Mouse (Mus musculus): ENCODE data around the gene Olfr356. TPM values are rescaled to one million over a fixed set of nuclear protein-coding genes. Genes with fewer than 3 reads are reported as not detected.

The Olfr356 gene
- not detected in 2 replicates for polyA plus RNA-seq (2015; fragmentation: Nextera tagmentation; extraction: Ambion mirVana)

GRCm38 (mm10) chr2:36936821-36937220, at the start of gene Olfr356:
TSS of gene Olfr356 (plus strand) at chr2:36937121.
- ATAC-seq (ENCODE audit: borderline replicate concordance, extremely low read depth, low FRiP score, low TSS enrichment) = no peak
- H3K4me3 ChIP-seq = no peak within 1 kb of the TSS
- no peak within 1 kb of the TSS for H3K4me2 ChIP-seq
- 76% methylated on average over 2 of the region's 2 CpGs for WGBS
- no peak within 1 kb of the TSS for H3K27ac ChIP-seq
- no peaks in the 10 kb centered on the region for H3K36me3 ChIP-seq
- no peaks in the 10 kb centered on the region for H3K27me3 ChIP-seq
- H3K9ac ChIP-seq = no peak within 1 kb of the TSS
- H3K9me3 ChIP-seq = no peaks in the 10 kb centered on the region
- no peaks in the 10 kb centered on the region for H3K4me1 ChIP-seq

- Histone ChIP-seq H3K4me1 (no peaks in the 10 kb centered on the region), H3K9me3 (no peaks in the 10 kb centered on the region), H3K27ac (no peak within 1 kb of the TSS), H3K36me3 (no peaks in the 10 kb centered on the region), H3K4me3 (no peak within 1 kb of the TSS), H3K4me2 (no peak within 1 kb of the TSS), H3K9ac (no peak within 1 kb of the TSS), H3K27me3 (no peaks in the 10 kb centered on the region)
- no peak for ATAC-seq (ENCODE audit: borderline replicate concordance, extremely low read depth, low FRiP score, low TSS enrichment)
Observed at GRCm38 (mm10) chr2:36892836-36893235, 44.1 kb upstream of the Olfr356 start, which contains the start of gene Olfr353. TSS of gene Olfr353 (minus strand) at chr2:36892936.

GRCm38 (mm10) chr2:36897114-36897513, 39.8 kb upstream of the Olfr356 start:
- no peak overlapping the region for H3K27ac ChIP-seq
- H3K9me3 ChIP-seq = 0 out of 2 replicates have a peak, but pooled peaks cover 3% of the 10 kb centered on the region
- no peaks in the 10 kb centered on the region for H3K27me3 ChIP-seq
- no peak overlapping the region for H3K4me3 ChIP-seq
- H3K9ac ChIP-seq = no peak overlapping the region
- H3K4me1 ChIP-seq = no peaks in the 10 kb centered on the region
- no peak overlapping the region for H3K4me2 ChIP-seq
- no peaks in the 10 kb centered on the region for H3K36me3 ChIP-seq
- no peak for ATAC-seq (ENCODE audit: borderline replicate concordance, extremely low read depth, low FRiP score, low TSS enrichment)

GRCm38 (mm10) chr2:36905380-36905779, 31.5 kb upstream of the Olfr356 start, which contains the start of gene Olfr354:
TSS of gene Olfr354 (plus strand) at chr2:36905680.
- Histone ChIP-seq H3K4me3 (no peak within 1 kb of the TSS), H3K4me1 (no peaks in the 10 kb centered on the region), H3K27me3 (no peaks in the 10 kb centered on the region), H3K4me2 (no peak within 1 kb of the TSS), H3K9ac (no peak within 1 kb of the TSS), H3K9me3 (no peaks in the 10 kb centered on the region), H3K36me3 (no peaks in the 10 kb centered on the region), H3K27ac (no peak within 1 kb of the TSS)
- ATAC-seq (ENCODE audit: borderline replicate concordance, extremely low read depth, low FRiP score, low TSS enrichment) = no peak

- Histone ChIP-seq H3K27me3 (no peaks in the 10 kb centered on the region), H3K9ac (no peak within 1 kb of the TSS), H3K4me1 (no peaks in the 10 kb centered on the region), H3K9me3 (no peaks in the 10 kb centered on the region), H3K27ac (no peak within 1 kb of the TSS), H3K36me3 (no peaks in the 10 kb centered on the region), H3K4me3 (no peak within 1 kb of the TSS), H3K4me2 (no peak within 1 kb of the TSS)
- ATAC-seq (ENCODE audit: borderline replicate concordance, extremely low read depth, low FRiP score, low TSS enrichment) = no peak
Observed at GRCm38 (mm10) chr2:36928797-36929196, 8.1 kb upstream of the Olfr356 start, which contains the start of gene Olfr355. TSS of gene Olfr355 (minus strand) at chr2:36928897.

Other genes starting within 250 kb of the Olfr356 start
- gene Olfr347, start 205.2 kb upstream of the Olfr356 start, polyA plus RNA-seq (2015; fragmentation: Nextera tagmentation; extraction: Ambion mirVana) = not detected in 2 replicates
- not detected in 2 replicates for gene Olfr348, start 152.8 kb upstream of the Olfr356 start, polyA plus RNA-seq (2015; fragmentation: Nextera tagmentation; extraction: Ambion mirVana)
- gene Olfr50, start 146.6 kb upstream of the Olfr356 start, polyA plus RNA-seq (2015; fragmentation: Nextera tagmentation; extraction: Ambion mirVana) = not detected in 2 replicates
- not detected in 2 replicates for gene Olfr3, start 120.1 kb upstream of the Olfr356 start, polyA plus RNA-seq (2015; fragmentation: Nextera tagmentation; extraction: Ambion mirVana)
- not detected in 2 replicates for gene Olfr350, start 90.8 kb upstream of the Olfr356 start, polyA plus RNA-seq (2015; fragmentation: Nextera tagmentation; extraction: Ambion mirVana)
- not detected in 2 replicates for gene Olfr351, start 74.5 kb upstream of the Olfr356 start, polyA plus RNA-seq (2015; fragmentation: Nextera tagmentation; extraction: Ambion mirVana)
- gene Olfr352, start 68.7 kb upstream of the Olfr356 start, polyA plus RNA-seq (2015; fragmentation: Nextera tagmentation; extraction: Ambion mirVana) = not detected in 2 replicates
- gene Olfr353, start 44.2 kb upstream of the Olfr356 start, polyA plus RNA-seq (2015; fragmentation: Nextera tagmentation; extraction: Ambion mirVana) = not detected in 2 replicates
- gene Olfr354, start 31.4 kb upstream of the Olfr356 start, polyA plus RNA-seq (2015; fragmentation: Nextera tagmentation; extraction: Ambion mirVana) = not detected in 2 replicates
- gene Olfr355, start 8.2 kb upstream of the Olfr356 start, polyA plus RNA-seq (2015; fragmentation: Nextera tagmentation; extraction: Ambion mirVana) = not detected in 2 replicates
- not detected in 2 replicates for gene Olfr357, start 56.7 kb downstream of the Olfr356 start, polyA plus RNA-seq (2015; fragmentation: Nextera tagmentation; extraction: Ambion mirVana)
- gene Olfr358, start 72.2 kb downstream of the Olfr356 start, polyA plus RNA-seq (2015; fragmentation: Nextera tagmentation; extraction: Ambion mirVana) = not detected in 2 replicates
- gene Olfr360, start 128.6 kb downstream of the Olfr356 start, polyA plus RNA-seq (2015; fragmentation: Nextera tagmentation; extraction: Ambion mirVana) = not detected in 2 replicates
- gene Olfr361, start 152.2 kb downstream of the Olfr356 start, polyA plus RNA-seq (2015; fragmentation: Nextera tagmentation; extraction: Ambion mirVana) = not detected in 2 replicates
- gene Olfr362, start 180.8 kb downstream of the Olfr356 start, polyA plus RNA-seq (2015; fragmentation: Nextera tagmentation; extraction: Ambion mirVana) = not detected in 2 replicates
- gene Olfr364-ps1, start 202.2 kb downstream of the Olfr356 start, polyA plus RNA-seq (2015; fragmentation: Nextera tagmentation; extraction: Ambion mirVana) = not detected in 2 replicates